Mouse (Mus musculus): ENCODE data around the gene Ldha. TPM values are rescaled to one million over a fixed set of nuclear protein-coding genes. Genes with fewer than 3 reads are reported as not detected.

The Ldha gene
- polyA plus RNA-seq, 1 experiment from 2014 or later: 2,451 TPM

DNA sequence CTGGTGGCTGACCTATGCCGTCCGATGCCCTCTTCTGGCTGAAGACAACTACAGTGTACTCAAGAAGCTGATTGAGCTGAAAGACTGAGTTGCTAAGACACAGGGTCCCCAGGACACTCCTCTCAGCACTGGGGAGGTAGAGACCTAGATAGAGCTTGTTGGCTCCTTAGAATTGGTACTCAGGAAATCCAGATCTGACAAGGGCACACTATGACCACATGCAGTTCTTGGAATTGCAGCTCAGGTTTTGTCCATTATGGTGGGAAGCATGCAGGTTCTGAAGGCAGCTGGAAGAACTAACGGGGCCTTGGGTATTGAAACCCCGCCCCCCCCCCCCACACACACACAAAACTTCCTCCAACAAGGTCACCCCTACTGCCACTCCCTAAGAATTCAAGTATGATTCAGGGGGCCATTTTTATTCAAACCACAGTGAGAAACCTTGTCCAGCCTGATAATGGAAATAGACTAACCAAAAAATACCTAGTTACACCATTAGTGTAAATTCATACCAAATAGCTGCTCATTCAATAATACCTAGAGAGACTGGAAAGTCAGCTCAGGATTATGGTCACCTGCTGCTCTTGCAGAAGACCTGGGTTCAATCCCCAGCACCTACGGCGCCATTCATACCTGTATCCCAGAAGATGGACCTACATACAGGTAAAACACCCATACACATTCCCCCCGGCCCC is 14.7 kb downstream of the Ldha start:
- no peaks in the 10 kb centered on the region for H3K4me1 ChIP-seq (replicated peaks; ENCODE audit: control insufficient read depth, insufficient read depth, low read length)
- ATAC-seq (replicated peaks; ENCODE audit: low FRiP score, low TSS enrichment, low read depth): 0 out of 2 replicates have a peak, but pooled peaks have one; percentile 24
- no peak overlapping the region for H3K4me3 ChIP-seq (ENCODE audit: low read depth, low read length)
- 82% methylated on average over 7 of the region's 7 CpGs for WGBS
- no peak overlapping the region for H3K9ac ChIP-seq (ENCODE audit: low read length)
- DNase-seq (ENCODE audit: low spot score): no peak
- no peaks in the 10 kb centered on the region for H3K27me3 ChIP-seq (replicated peaks; ENCODE audit: control insufficient read depth, insufficient read depth, low read length)
- H3K9me3 ChIP-seq (ENCODE audit: control insufficient read depth, low read length): no peaks in the 10 kb centered on the region
- H3K4me2 ChIP-seq (ENCODE audit: low read length): no peak overlapping the region
- no peak overlapping the region for H3K27ac ChIP-seq (ENCODE audit: low read depth)
- peaks cover 50% of the 10 kb centered on the region for H3K36me3 ChIP-seq (ENCODE audit: control insufficient read depth, insufficient read depth, low read length)

DNA sequence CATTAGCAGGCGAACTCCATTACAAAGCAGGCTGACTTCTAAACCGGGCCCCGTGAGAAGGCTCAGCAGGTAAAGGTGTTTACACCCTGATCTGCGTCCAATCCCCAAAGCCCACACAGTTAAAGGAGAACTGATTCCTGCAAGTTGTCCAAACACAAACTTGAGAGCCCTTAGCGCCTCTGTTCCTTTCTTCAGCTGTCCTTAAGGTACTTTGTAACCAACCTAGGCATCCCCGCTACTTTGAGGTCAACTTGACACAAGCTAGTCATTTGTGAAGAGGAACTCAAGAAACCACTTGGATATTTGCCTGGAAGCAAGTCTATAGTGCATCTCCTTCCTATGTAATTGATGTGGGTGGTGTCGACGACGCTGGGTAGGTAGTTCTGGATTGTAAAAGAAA is 16.2 kb downstream of the Ldha start:
- peaks cover 36% of the 10 kb centered on the region for H3K36me3 ChIP-seq (ENCODE audit: control insufficient read depth, insufficient read depth, low read length)
- H3K4me3 ChIP-seq (ENCODE audit: low read depth, low read length): no peak overlapping the region
- ATAC-seq (replicated peaks; ENCODE audit: low FRiP score, low TSS enrichment, low read depth) (no peak), DNase-seq (ENCODE audit: low spot score) (no peak)
- no peak overlapping the region for H3K4me2 ChIP-seq (ENCODE audit: low read length)
- no peak overlapping the region for H3K9ac ChIP-seq (ENCODE audit: low read length)
- H3K9me3 ChIP-seq (ENCODE audit: control insufficient read depth, low read length): no peaks in the 10 kb centered on the region
- no peaks in the 10 kb centered on the region for H3K27me3 ChIP-seq (replicated peaks; ENCODE audit: control insufficient read depth, insufficient read depth, low read length)
- 73% methylated on average over 9 of the region's 9 CpGs for WGBS
- no peaks in the 10 kb centered on the region for H3K4me1 ChIP-seq (replicated peaks; ENCODE audit: control insufficient read depth, insufficient read depth, low read length)
- no peak overlapping the region for H3K27ac ChIP-seq (ENCODE audit: low read depth)

DNA sequence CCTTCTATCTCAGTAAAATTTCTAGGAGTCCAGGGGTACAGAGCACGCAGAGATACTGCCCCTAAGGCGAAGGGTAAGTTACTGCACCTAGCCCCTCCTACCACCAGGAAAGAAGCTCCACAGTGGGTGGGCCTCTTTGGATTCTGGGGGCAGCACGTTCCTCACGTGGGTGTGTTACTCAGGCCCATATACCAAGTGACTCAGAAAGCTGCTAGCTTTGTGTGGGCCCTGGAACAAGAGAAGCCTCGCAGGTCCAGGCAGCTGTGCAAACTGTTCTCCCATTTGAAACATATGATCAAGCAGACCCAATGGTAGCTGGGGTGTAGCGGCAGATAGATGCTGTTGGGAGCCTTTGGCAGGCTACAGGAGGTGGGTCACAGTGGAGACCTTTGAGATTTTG is 17.8 kb downstream of the Ldha start:
- H3K4me2 ChIP-seq (ENCODE audit: low read length): no peak overlapping the region
- no peaks in the 10 kb centered on the region for H3K4me1 ChIP-seq (replicated peaks; ENCODE audit: control insufficient read depth, insufficient read depth, low read length)
- no peaks in the 10 kb centered on the region for H3K27me3 ChIP-seq (replicated peaks; ENCODE audit: control insufficient read depth, insufficient read depth, low read length)
- H3K36me3 ChIP-seq (ENCODE audit: control insufficient read depth, insufficient read depth, low read length): peaks cover 20% of the 10 kb centered on the region
- ATAC-seq (replicated peaks; ENCODE audit: low FRiP score, low TSS enrichment, low read depth) (no peak), DNase-seq (ENCODE audit: low spot score) (no peak)
- WGBS: 54% methylated on average over 6 of the region's 6 CpGs
- H3K4me3 ChIP-seq (ENCODE audit: low read depth, low read length): no peak overlapping the region
- H3K9me3 ChIP-seq (ENCODE audit: control insufficient read depth, low read length): no peaks in the 10 kb centered on the region
- no peak overlapping the region for H3K9ac ChIP-seq (ENCODE audit: low read length)
- H3K27ac ChIP-seq (ENCODE audit: low read depth): no peak overlapping the region

DNA sequence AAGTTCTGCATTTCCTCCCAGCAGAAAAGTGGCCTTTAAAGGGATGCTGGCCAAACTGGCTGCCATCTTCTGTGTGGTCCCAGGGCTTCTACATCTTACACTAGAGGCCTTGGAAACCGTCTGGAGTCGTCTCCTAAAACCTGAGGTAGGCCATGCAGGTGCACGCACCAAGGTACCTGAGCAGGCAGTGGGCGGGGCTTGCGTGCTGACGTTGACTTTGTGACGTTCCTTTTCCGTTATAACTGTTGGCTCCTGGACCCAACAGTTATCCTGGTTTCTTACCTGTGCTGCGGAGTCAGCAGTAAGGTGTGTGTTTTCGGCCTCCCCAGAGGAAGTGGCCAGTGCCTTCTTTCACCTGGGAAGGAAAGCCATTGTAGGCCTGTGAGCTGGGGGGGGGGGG is 19.7 kb downstream of the Ldha start, which contains the start of gene Ldhc:
TSS of gene Ldhc (plus strand) at position 208 of the 400 bp plus-strand sequence.
- H3K36me3 ChIP-seq (ENCODE audit: control insufficient read depth, insufficient read depth, low read length): no peaks in the 10 kb centered on the region
- no peak within 1 kb of the TSS for H3K4me2 ChIP-seq (ENCODE audit: low read length)
- H3K27me3 ChIP-seq (replicated peaks; ENCODE audit: control insufficient read depth, insufficient read depth, low read length): no peaks in the 10 kb centered on the region
- 33% methylated on average over 10 of the region's 10 CpGs for WGBS
- H3K9me3 ChIP-seq (ENCODE audit: control insufficient read depth, low read length): no peaks in the 10 kb centered on the region
- no peak within 1 kb of the TSS for H3K9ac ChIP-seq (ENCODE audit: low read length)
- ATAC-seq (replicated peaks; ENCODE audit: low FRiP score, low TSS enrichment, low read depth) (no peak), DNase-seq (ENCODE audit: low spot score) (no peak)
- H3K27ac ChIP-seq (ENCODE audit: low read depth): no peak within 1 kb of the TSS
- H3K4me1 ChIP-seq (replicated peaks; ENCODE audit: control insufficient read depth, insufficient read depth, low read length): no peaks in the 10 kb centered on the region
- H3K4me3 ChIP-seq (ENCODE audit: low read depth, low read length): no peak within 1 kb of the TSS

DNA sequence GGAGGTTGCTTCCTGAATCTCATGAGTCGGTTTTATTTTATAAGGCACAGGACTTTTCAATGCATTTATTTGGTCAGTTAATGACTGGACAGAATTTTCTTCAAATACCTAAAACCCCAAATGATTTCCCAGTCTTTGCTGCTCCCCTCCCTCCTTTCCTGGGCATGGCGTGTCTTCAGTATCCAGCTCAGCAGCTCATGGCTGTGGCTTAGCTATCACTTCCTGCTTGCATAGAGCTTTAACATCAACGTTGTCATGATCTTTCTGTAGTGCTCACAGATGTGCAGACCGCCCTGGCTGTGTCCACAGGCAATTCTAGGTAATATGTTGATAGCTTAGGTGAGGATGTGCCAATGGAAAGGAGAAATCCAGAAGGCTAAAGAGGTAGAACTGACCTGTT is 30.7 kb downstream of the Ldha start:
- Histone ChIP-seq H3K9me3 (ENCODE audit: control insufficient read depth, low read length) (no peaks in the 10 kb centered on the region), H3K36me3 (ENCODE audit: control insufficient read depth, insufficient read depth, low read length) (no peaks in the 10 kb centered on the region), H3K27ac (ENCODE audit: low read depth) (no peak overlapping the region), H3K4me1 (replicated peaks; ENCODE audit: control insufficient read depth, insufficient read depth, low read length) (no peaks in the 10 kb centered on the region), H3K9ac (ENCODE audit: low read length) (no peak overlapping the region), H3K4me2 (ENCODE audit: low read length) (no peak overlapping the region), H3K4me3 (ENCODE audit: low read depth, low read length) (no peak overlapping the region), H3K27me3 (replicated peaks; ENCODE audit: control insufficient read depth, insufficient read depth, low read length) (no peaks in the 10 kb centered on the region)
- WGBS: 64% methylated on average over 4 of the region's 4 CpGs
- ATAC-seq (replicated peaks; ENCODE audit: low FRiP score, low TSS enrichment, low read depth) (no peak), DNase-seq (ENCODE audit: low spot score) (no peak)

DNA sequence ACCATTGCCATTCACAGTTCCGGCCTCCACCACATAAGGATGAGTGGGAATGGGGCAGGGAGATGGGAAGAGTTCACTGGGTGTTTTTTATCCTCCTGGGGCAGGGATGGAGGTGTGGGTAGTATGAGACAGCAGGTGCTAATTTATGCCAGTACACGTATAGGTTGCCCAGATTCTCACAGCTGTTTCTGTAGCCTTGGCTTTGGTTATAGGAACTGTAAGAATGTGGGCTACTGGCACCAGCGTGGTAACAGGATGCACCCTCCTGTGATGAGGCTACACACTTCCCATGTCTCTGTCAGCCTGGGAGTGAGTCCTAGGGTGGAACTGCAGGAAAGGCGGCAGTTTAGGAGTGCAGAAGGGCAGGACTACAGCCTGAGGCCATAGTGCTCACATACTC is 35.6 kb downstream of the Ldha start:
- H3K4me1 ChIP-seq (replicated peaks; ENCODE audit: control insufficient read depth, insufficient read depth, low read length): no peaks in the 10 kb centered on the region
- ATAC-seq (replicated peaks; ENCODE audit: low FRiP score, low TSS enrichment, low read depth) (no peak), DNase-seq (ENCODE audit: low spot score) (no peak)
- no peak overlapping the region for H3K4me3 ChIP-seq (ENCODE audit: low read depth, low read length)
- no peaks in the 10 kb centered on the region for H3K27me3 ChIP-seq (replicated peaks; ENCODE audit: control insufficient read depth, insufficient read depth, low read length)
- H3K9ac ChIP-seq (ENCODE audit: low read length): no peak overlapping the region
- H3K4me2 ChIP-seq (ENCODE audit: low read length): no peak overlapping the region
- 79% methylated on average over 4 of the region's 4 CpGs for WGBS
- H3K9me3 ChIP-seq (ENCODE audit: control insufficient read depth, low read length): no peaks in the 10 kb centered on the region
- no peak overlapping the region for H3K27ac ChIP-seq (ENCODE audit: low read depth)
- H3K36me3 ChIP-seq (ENCODE audit: control insufficient read depth, insufficient read depth, low read length): no peaks in the 10 kb centered on the region

DNA sequence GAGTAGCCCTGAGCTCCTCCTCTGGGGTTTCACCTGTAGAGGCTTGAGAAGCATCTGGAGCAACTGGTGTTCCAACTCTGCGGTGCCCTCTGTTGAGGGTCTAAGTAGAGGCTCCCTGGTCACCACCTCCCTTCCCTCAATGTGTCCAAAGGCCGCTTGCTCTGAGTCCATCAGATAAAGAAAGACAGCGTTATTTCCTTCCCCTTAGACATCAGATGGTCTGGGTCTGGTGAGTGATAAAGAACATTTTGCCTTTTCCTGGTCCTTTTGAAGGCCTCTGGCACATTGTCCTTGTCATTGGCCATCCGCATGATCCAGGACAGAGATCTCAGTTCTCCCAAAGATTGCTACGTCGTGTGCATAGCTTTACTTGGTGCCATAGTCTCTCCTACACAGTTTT is 36.0 kb downstream of the Ldha start:
- Histone ChIP-seq H3K9me3 (ENCODE audit: control insufficient read depth, low read length) (no peaks in the 10 kb centered on the region), H3K36me3 (ENCODE audit: control insufficient read depth, insufficient read depth, low read length) (no peaks in the 10 kb centered on the region), H3K4me3 (ENCODE audit: low read depth, low read length) (no peak overlapping the region), H3K9ac (ENCODE audit: low read length) (no peak overlapping the region), H3K4me1 (replicated peaks; ENCODE audit: control insufficient read depth, insufficient read depth, low read length) (no peaks in the 10 kb centered on the region), H3K4me2 (ENCODE audit: low read length) (no peak overlapping the region), H3K27me3 (replicated peaks; ENCODE audit: control insufficient read depth, insufficient read depth, low read length) (no peaks in the 10 kb centered on the region), H3K27ac (ENCODE audit: low read depth) (no peak overlapping the region)
- no peak for DNase-seq (ENCODE audit: low spot score)
- WGBS: 79% methylated on average over 6 of the region's 6 CpGs
- ATAC-seq (replicated peaks; ENCODE audit: low FRiP score, low TSS enrichment, low read depth): no peak

DNA sequence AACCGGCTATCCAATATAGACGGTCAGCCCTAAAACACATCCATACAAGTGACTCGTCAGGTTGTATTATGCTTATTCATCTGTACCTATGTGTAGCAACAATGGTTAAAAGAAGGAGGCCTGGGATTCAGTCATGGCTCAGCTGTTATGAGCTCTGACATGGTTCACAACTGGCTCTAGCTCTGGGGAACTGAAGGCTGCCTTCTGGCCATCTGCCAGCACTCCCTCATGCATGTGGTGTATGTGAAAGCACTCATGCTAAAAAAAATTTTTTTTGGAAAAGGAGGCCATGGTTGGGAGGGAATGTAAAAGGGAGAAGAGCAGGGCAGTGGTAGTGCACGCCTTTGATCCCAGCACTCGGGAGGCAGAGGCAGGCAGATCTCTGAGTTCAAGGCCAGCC is 38.6 kb downstream of the Ldha start:
- H3K4me3 ChIP-seq (ENCODE audit: low read depth, low read length): no peak overlapping the region
- no peak overlapping the region for H3K9ac ChIP-seq (ENCODE audit: low read length)
- ATAC-seq (replicated peaks; ENCODE audit: low FRiP score, low TSS enrichment, low read depth): no peak
- no peaks in the 10 kb centered on the region for H3K27me3 ChIP-seq (replicated peaks; ENCODE audit: control insufficient read depth, insufficient read depth, low read length)
- no peak overlapping the region for H3K4me2 ChIP-seq (ENCODE audit: low read length)
- H3K36me3 ChIP-seq (ENCODE audit: control insufficient read depth, insufficient read depth, low read length): peaks cover 5% of the 10 kb centered on the region; the same call in 1 of the 2 replicates
- no peaks in the 10 kb centered on the region for H3K9me3 ChIP-seq (ENCODE audit: control insufficient read depth, low read length)
- no peak overlapping the region for H3K27ac ChIP-seq (ENCODE audit: low read depth)
- DNase-seq (ENCODE audit: low spot score): no peak
- no peaks in the 10 kb centered on the region for H3K4me1 ChIP-seq (replicated peaks; ENCODE audit: control insufficient read depth, insufficient read depth, low read length)
- 94% methylated on average over 5 of the region's 5 CpGs for WGBS

DNA sequence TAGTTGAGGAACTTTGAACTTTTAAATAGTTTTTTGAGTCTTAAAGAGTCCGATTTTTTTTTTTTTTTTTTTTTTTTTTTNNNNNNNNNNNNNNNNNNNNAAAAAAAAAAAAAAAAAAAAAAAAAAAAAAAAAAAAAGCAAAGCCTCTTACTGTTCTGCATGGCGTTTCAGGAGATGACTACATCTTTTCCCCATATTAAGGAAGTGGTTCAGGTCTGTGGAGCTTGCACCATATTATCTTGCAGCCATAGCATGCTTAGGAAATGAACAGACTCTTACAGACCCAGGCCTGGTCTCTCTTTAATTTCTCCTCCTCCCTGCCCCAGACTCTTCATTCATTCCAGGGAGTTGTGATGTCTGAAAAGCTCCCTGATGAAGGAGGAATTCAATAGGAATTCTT is 39.7 kb downstream of the Ldha start:
- no peaks in the 10 kb centered on the region for H3K4me1 ChIP-seq (replicated peaks; ENCODE audit: control insufficient read depth, insufficient read depth, low read length)
- no peak overlapping the region for H3K9ac ChIP-seq (ENCODE audit: low read length)
- H3K36me3 ChIP-seq (ENCODE audit: control insufficient read depth, insufficient read depth, low read length): peaks cover 11% of the 10 kb centered on the region; the same call in 1 of the 2 replicates
- H3K4me2 ChIP-seq (ENCODE audit: low read length): no peak overlapping the region
- ATAC-seq (replicated peaks; ENCODE audit: low FRiP score, low TSS enrichment, low read depth): no peak
- no peak overlapping the region for H3K27ac ChIP-seq (ENCODE audit: low read depth)
- DNase-seq (ENCODE audit: low spot score): no peak
- no peak overlapping the region for H3K4me3 ChIP-seq (ENCODE audit: low read depth, low read length)
- 87% methylated on average over 2 of the region's 2 CpGs for WGBS
- H3K27me3 ChIP-seq (replicated peaks; ENCODE audit: control insufficient read depth, insufficient read depth, low read length): no peaks in the 10 kb centered on the region
- no peaks in the 10 kb centered on the region for H3K9me3 ChIP-seq (ENCODE audit: control insufficient read depth, low read length)
